In the genomic region with DNA sequence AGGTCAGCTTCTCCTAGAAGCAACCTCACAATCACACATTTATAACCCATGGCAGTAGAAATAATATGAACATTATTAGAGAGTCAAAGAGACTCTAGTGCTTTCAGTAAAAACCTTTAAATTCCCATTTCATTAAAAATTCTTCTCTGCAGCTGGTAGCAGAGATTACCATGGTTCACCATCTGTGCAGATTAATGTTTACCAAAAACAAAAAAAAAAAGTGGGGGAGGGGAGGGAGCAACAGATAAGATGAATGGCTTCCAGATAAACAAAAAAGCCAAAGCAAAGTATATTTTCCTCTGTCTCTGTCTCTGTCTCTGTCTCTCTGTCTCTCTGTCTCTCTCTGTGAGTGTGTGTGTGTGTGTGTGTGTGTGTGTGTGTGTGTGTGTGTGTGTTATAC, we compare ENCODE assay signal across 20 mouse cellular contexts.
"Had no signal": no experiment of that assay in that cellular context is flagged by ENCODE, and none has a peak within 500 bp of the region (broad histone marks: within the 10 kb centered on the region; RNA-seq: fewer than 3 reads in every experiment).

No protein-coding gene starts in this region.

- H3K4me2 ChIP-seq: liver, embryonic 13.5 days; liver, embryonic 15.5 days; lung, embryonic 15.5 days; midbrain, embryonic 12.5 days; neural tube, embryonic 13.5 days; neural tube, embryonic 15.5 days had no signal

- H3K27ac ChIP-seq: liver, embryonic 13.5 days; liver, embryonic 15.5 days; lung, embryonic 15.5 days; midbrain, embryonic 10.5 days; midbrain, embryonic 12.5 days; neural tube, embryonic 13.5 days; neural tube, embryonic 15.5 days had no signal

- H3K36me3 ChIP-seq: liver, embryonic 13.5 days; liver, embryonic 15.5 days; lung, embryonic 15.5 days; midbrain, embryonic 10.5 days; midbrain, embryonic 12.5 days; neural tube, embryonic 13.5 days; neural tube, embryonic 15.5 days had no signal

- H3K9ac ChIP-seq: liver, embryonic 13.5 days; liver, embryonic 15.5 days; liver, postnatal 0 days; lung, embryonic 15.5 days; midbrain, embryonic 12.5 days; neural tube, embryonic 13.5 days; neural tube, embryonic 15.5 days had no signal

- H3K4me3 ChIP-seq: liver, embryonic 13.5 days; liver, embryonic 15.5 days; lung, embryonic 15.5 days; midbrain, embryonic 10.5 days; midbrain, embryonic 12.5 days; myocyte; neural tube, embryonic 13.5 days; neural tube, embryonic 15.5 days had no signal

- DNase-seq: liver, embryonic 13.5 days; liver, postnatal 0 days; lung, adult 2 months; lung, postnatal 10 days; lung, postnatal 4 days; right cerebral cortex, adult 18-20 months; right cerebral cortex, postnatal 25 days; right cerebral cortex, postnatal 4 days; spleen, adult 18-20 months; thymus, adult 2 months; thymus, postnatal 25 days; thymus, postnatal 4 days had no signal

- H3K9me3 ChIP-seq: liver, embryonic 13.5 days; liver, embryonic 15.5 days; lung, embryonic 15.5 days; midbrain, embryonic 10.5 days; midbrain, embryonic 12.5 days; neural tube, embryonic 13.5 days; neural tube, embryonic 15.5 days had no signal

- H3K4me1 ChIP-seq: liver, embryonic 13.5 days; liver, embryonic 15.5 days; lung, embryonic 15.5 days; midbrain, embryonic 10.5 days; midbrain, embryonic 12.5 days; neural tube, embryonic 13.5 days; neural tube, embryonic 15.5 days had no signal

- H3K27me3 ChIP-seq: liver, embryonic 13.5 days; liver, embryonic 15.5 days; lung, embryonic 15.5 days; midbrain, embryonic 12.5 days; neural tube, embryonic 13.5 days; neural tube, embryonic 15.5 days had no signal

- ATAC-seq: liver, postnatal 0 days; midbrain, embryonic 16.5 days had no signal
